Mouse (Mus musculus) adrenal gland, adult (tissue): ENCODE measurements around the gene Ksr1.

Source experiments
- DNase-seq, 2 experiments: peaks; one replicate each; pipeline ENCODE4 v3.0.0; 2022 to 2023; ENCODE audit warnings: low spot score in 1 of 2; ENCODE audit not compliant: inconsistent age in 2 of 2

Gene Ksr1

DNA sequence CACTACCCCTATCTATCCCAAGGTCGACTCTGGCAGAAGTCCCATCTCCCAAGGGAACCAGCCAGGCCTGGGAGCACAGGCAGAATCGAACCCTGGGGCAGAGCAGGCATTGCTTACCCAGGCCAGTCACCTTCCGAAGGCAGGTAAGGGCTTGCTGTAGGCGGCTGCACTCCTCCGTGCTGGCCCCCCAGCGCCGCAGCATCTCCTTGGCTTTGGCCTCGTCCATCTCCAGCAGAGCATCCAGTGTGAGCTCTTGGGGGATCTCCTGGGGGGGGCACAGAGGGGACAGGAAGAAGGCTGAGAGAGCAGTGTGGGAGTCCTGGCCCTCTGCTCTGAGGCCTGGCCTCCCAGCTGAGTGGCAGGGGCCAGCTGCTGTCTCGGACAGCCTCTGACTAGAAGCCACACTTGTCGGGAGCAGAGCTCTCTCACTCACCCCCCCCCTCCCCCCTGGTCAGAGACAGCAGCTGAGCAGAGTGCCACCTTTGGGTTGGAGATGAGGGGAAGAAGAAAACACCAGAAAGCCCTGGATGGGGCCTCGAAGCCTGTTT lies 99.0 kb downstream of the Ksr1 start:
- no peak for DNase-seq

- DNase-seq, result no peak
These were observed 99.5 kb downstream of the Ksr1 start for GRCm38 (mm10) chr11:79046561-79047155.

DNA sequence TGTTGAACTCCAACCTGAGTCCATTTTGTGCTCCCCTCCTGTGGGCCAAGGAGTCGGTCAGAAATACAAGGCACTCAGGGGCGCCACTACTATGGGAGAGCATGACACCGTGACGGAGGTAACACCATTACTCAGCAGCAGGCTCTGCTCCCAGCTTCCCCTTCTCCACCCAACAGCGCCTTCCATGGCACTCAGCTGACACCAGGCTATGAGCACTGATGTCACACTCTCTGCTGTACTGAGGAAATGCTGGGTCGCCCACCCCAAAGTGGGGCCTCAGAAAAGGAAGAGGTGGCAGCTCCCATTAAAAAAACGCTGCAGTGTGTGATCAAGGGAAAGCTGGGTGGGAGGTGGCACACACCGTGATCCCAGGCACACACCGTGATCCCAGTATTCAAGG lies 101.0 kb downstream of the Ksr1 start:
- DNase-seq, result peak in 1 of 2 experiments; percentile 37

GRCm38 (mm10) chr11:79044798-79045197 lies 101.4 kb downstream of the Ksr1 start:
- DNase-seq, result no peak

- no peak for DNase-seq
These were observed 104.2 kb downstream of the Ksr1 start for GRCm38 (mm10) chr11:79041908-79042430.

DNA sequence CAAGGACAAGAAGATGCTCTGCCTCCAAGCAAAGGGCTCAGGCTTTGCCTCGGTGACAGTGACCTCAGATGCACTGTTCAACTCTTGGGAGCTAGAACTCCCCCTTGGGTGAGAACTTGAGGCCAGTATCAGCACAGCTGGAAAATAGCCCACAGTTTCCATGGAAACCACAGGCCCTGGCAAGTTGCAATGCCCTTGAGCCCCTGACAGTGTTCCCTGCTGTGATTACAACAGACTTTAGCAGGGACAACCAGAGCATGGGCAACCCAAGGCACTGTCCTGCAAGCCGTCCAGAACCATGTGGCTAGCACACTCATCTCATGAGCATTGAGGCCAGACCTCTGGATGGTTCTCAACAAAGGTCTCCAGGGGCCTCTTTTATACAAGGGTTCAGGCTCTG lies 106.7 kb downstream of the Ksr1 start:
- peak; percentile 94 to 97 for DNase-seq

DNA sequence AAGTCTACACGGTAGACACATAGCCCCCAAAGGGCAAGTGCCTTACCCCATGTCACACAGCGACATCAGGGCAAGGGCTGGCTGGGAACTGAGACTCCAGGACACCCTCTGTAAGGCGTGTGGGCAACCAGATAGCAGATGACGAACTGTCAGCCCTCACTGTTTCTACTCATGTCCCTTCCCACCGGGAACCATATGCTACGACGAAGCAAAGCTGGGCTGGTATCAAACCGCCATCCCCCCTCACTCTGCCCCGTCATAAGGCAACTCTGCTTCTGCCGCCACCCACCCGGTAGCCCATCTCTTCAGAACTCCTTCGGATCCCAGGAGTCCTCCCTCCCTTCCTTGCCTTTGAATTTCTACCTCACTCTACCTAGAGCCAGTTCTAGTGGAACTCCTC lies 108.7 kb downstream of the Ksr1 start:
- DNase-seq, result no peak

DNA sequence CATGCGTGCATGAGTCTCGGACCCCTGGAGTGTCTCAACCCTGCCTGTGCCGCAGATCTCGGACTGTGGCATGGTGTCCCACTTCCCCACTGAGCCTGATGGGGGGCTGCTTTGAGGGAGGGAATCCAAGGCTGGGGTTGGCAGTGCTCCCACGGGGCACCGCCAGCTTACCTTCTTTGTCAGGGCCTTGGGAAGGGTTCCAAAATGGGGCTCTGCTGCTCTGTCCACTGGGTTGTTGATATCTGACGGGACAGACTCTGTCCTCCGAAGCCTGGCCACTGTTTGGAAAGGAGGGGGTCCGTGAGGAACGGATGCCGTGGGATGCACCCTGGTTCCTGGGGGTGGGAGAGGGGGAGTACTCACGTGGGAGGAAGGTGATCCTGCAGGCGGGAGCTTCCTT lies 109.9 kb downstream of the Ksr1 start:
- DNase-seq, result peak; percentile 42 to 78

DNA sequence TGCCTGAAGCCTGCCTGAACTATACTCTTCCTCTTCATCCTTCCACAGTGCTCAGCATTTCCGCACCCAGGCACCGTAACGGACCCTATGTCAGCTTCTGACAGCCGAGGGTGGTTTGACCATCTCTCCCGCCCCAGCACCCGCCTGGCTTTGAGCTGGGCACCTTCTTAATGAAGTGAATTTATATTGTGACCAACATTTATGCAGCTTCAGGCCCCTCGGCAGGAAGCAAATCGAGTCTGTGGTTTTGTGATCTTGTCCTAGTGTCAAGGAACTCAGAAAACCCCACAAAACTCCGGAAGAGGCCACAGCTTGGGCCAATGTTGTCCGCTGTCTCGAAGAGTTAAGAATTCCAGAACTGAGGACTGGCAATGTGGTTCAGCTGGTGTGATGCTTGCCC lies 112.6 kb downstream of the Ksr1 start:
- DNase-seq, result no peak

- DNase-seq, result no peak
These were observed 113.2 kb downstream of the Ksr1 start for GRCm38 (mm10) chr11:79033021-79033420.

GRCm38 (mm10) chr11:79031452-79031746 lies 114.8 kb downstream of the Ksr1 start:
- DNase-seq, result no peak

- DNase-seq, result peak; percentile 81 to 96
These were observed 115.4 kb downstream of the Ksr1 start for GRCm38 (mm10) chr11:79030570-79031451.

DNA sequence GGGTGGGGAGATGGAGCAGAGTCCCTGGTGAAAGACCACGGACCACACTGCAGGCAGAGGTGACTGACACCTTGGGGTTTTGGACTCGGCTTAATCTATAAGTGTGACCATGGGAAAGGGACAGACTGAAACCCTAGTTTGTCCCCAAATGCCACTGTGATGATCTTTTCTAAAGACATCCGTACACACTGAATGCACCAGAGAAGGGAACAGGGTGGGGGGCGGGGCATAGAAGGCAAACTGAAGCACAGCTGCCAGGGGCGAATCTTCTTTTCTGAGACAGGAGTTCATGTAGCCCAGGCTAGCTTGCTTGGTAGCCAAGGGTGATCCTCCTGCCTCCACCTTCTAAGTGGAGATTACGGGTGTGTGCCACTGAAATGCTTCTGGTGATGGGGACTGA lies 122.5 kb downstream of the Ksr1 start:
- no peak for DNase-seq

DNA sequence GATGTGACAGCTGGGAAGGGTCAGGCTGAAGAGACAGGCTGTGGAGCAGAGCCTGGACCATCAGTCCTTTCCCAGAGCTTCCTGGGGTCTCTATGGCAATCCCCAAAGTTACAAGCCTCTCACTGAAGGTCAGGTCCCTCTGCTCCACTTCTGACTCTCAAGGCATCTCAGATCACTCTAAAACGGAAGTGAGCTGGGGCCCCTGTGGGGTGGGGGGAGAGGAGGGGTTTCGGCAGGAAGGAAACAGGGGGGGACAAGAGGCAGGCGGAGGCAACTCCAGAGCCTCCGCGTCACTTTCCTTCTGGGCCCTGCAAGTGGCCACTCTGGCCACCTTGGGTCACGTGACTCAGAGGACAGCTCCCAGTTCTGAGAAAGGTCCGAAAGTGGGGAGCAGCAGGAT lies 122.9 kb downstream of the Ksr1 start:
- no peak for DNase-seq

- no peak for DNase-seq
These were observed 123.4 kb downstream of the Ksr1 start for GRCm38 (mm10) chr11:79022836-79023235.

- DNase-seq, result peak in 1 of 2 experiments; percentile 38
These were observed 125.6 kb downstream of the Ksr1 start for GRCm38 (mm10) chr11:79020535-79021045.

DNA sequence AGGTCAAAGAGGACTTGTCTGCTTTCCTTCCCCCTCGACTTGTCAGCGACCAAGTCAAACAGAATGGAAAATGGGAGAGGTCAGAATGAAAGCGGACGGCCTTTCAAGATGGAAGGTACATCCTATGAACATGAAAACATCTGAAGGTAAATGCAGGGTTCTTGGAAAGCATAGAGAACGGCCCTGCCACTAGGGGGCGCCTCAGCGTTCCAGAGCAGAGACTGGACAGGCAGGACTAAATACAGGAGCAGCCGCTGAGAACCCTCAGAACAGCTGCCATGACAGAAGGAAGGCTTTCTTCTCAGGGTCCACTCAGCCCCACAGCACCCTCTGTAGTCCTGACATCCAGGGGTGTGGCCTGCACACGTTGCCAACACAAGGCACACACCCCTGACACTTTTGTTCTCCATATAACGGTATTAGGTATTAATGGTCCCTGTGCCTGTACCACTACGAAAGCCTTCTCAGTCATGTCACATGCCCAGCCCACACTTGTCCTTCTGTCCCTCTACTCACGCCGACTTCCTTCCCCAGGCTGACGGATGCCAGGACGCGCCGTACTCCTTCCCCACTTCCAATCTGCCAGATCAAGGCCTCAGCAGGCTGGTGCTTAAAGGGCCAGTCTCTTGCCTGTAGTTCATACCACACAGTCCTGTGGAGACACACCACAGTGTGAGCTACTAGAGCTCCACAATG lies 126.2 kb downstream of the Ksr1 start:
- DNase-seq, result peak; percentile 83 to 87

GRCm38 (mm10) chr11:79018954-79019704 lies 127.1 kb downstream of the Ksr1 start:
- DNase-seq, result peak; percentile 70 to 91

DNA sequence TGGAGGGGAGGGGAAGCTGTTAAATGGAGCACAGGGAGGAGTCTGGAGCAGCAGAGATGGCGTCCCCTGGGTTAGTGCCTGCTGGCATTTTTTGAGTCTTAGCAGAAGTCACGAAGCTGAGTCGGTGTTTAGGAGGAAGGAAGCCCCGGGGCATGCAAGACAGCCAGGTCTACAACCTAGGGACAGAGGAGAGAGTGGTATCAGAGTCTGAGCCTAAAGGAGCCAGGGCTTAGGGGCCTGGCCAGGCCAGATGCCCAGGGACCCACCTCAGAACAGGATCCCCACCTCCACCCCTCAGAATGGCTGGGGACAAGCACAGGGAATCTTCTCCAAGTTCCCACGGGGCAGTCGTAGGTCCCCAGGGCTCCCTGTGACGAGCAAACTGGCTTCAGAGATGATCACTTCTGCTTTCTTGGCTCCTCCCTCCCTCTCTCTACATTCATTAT lies 129.0 kb downstream of the Ksr1 start:
- DNase-seq, result no peak

- DNase-seq, result no peak
These were observed 130.0 kb downstream of the Ksr1 start for GRCm38 (mm10) chr11:79016236-79016635.
